Mouse (Mus musculus) E14TG2a.4 (cell line): ENCODE results near the gene Msh6.

Experiments
- CTCF ChIP-seq: conservative IDR thresholded peaks from 2 replicates; pipeline ENCODE4 v1.5.1; 2014; ENCODE audit warnings: low read length
- NANOG ChIP-seq: IDR thresholded peaks from 2 replicates; pipeline ENCODE4 v1.6.1; 2014; ENCODE audit warnings: borderline replicate concordance, low read length, mixed read lengths
- POU5F1 ChIP-seq: IDR thresholded peaks from 2 replicates; pipeline ENCODE4 v1.6.1; 2014; ENCODE audit warnings: low read length, borderline replicate concordance

GRCm38 (mm10) chr17:87974629-87975228 is at the start of gene Msh6:
- TF ChIP-seq CTCF: no peak
- no peak for TF ChIP-seq NANOG
- TF ChIP-seq POU5F1: no peak
